Mouse (Mus musculus) E14TG2a.4 (cell line): ENCODE results near the gene Gm38655.

Source experiments
- CTCF ChIP-seq: conservative IDR thresholded peaks from 2 replicates; pipeline ENCODE4 v1.5.1; 2014; ENCODE audit warnings: low read length
- NANOG ChIP-seq: IDR thresholded peaks from 2 replicates; pipeline ENCODE4 v1.6.1; 2014; ENCODE audit warnings: borderline replicate concordance, low read length, mixed read lengths
- POU5F1 ChIP-seq: IDR thresholded peaks from 2 replicates; pipeline ENCODE4 v1.6.1; 2014; ENCODE audit warnings: low read length, borderline replicate concordance

DNA sequence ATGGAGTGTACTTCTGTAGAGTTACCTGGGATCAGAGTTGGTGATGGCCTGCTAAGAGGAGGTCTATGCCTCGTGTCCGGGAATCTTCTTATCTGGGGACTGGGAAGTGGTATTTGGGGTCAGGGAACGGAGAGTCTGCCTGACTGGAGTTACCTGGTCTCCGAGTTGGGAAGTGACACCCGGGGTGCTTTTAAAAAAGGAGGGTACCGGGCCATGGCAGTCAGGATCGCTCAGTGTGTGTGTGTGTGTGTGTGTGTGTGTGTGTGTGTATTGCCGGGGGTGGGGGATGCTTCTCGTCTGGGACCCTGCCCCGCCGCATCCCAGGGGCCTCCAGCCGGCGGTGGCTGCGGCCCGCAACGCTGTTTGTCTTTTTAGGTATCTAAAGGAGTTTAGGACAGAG lies 13.8 kb upstream of the Gm38655 start:
- TF ChIP-seq POU5F1 (no peak), CTCF (no peak), NANOG (no peak)
